Mouse (Mus musculus) small intestine, adult 2 months (tissue): Measurements from ENCODE around the gene Lrit2.

Source experiments
- CTCF ChIP-seq: fragments of 200-500 bp; IDR thresholded peaks from 2 replicates; pipeline ENCODE4 v1.5.1; 2012; ENCODE audit warnings: low read depth, mild to moderate bottlenecking, control low read depth, inconsistent platforms, low read length, moderate library complexity, mixed read lengths; ENCODE audit not compliant: insufficient replicate concordance, insufficient read length; ENCODE audit errors: extremely low read depth
- POLR2A ChIP-seq: fragments of 200-500 bp; IDR thresholded peaks from 2 replicates; pipeline ENCODE4 v1.6.1; 2012; ENCODE audit warnings: low read depth, mild to moderate bottlenecking, control low read depth, inconsistent platforms, low read length, moderate library complexity

GRCm38 (mm10) chr14:37027951-37028350 is 39.8 kb upstream of the Lrit2 start:
- TF ChIP-seq POLR2A = no peak
- TF ChIP-seq CTCF = no peak
